Mouse (Mus musculus) neural tube, embryonic 13.5 days (tissue): ENCODE results near the gene Tomm34. TPM values are rescaled to one million over a fixed set of nuclear protein-coding genes. Genes with fewer than 3 reads are reported as not detected.

Experiments
- ATAC-seq: fragments of 200-750 bp; cut with Nextera tagmentation; 2 replicates; pipeline ENCODE4 v1.8.0; 2017; ENCODE audit warnings: low read depth, mild to moderate bottlenecking, moderate TSS enrichment, moderate library complexity
- H3K27ac ChIP-seq: fragments of 300-500 bp; sonication (generic); replicated peaks from 2 replicates; pipeline ENCODE4 v1.5.1; 2015; ENCODE audit warnings: moderate library complexity, mild to moderate bottlenecking, inconsistent platforms
- H3K27me3 ChIP-seq: fragments of 300-500 bp; sonication (generic); 2 replicates; pipeline ENCODE4 v1.6.1; 2015; ENCODE audit warnings: mild to moderate bottlenecking, inconsistent platforms
- H3K36me3 ChIP-seq: fragments of 300-500 bp; sonication (generic); 2 replicates; pipeline ENCODE4 v1.6.1; 2015; ENCODE audit warnings: mild to moderate bottlenecking, inconsistent platforms
- H3K4me1 ChIP-seq: fragments of 300-500 bp; sonication (generic); replicated peaks from 2 replicates; pipeline ENCODE4 v1.6.1; 2015; ENCODE audit warnings: inconsistent platforms
- H3K4me2 ChIP-seq: fragments of 300-500 bp; sonication (generic); 2 replicates; pipeline ENCODE4 v1.6.1; 2015; ENCODE audit warnings: inconsistent platforms, mild to moderate bottlenecking, moderate library complexity
- H3K4me3 ChIP-seq: fragments of 300-500 bp; sonication (generic); 2 replicates; pipeline ENCODE4 v1.5.1; 2015; ENCODE audit warnings: mild to moderate bottlenecking, inconsistent platforms
- H3K9ac ChIP-seq: fragments of 300-500 bp; sonication (generic); 2 replicates; pipeline ENCODE4 v1.6.1; 2015; ENCODE audit warnings: moderate library complexity, mild to moderate bottlenecking, inconsistent platforms
- H3K9me3 ChIP-seq: fragments of 300-500 bp; sonication (generic); 2 replicates; pipeline ENCODE4 v1.6.1; 2016; ENCODE audit warnings: inconsistent platforms
- WGBS: fragments of 180-500 bp; shearing (Covaris S2); methylation state at CpG from one replicate; pipeline ENCODE4 v1.1.7; 2015; 5-methylcytosine and 5-hydroxymethylcytosine counted together
- polyA plus RNA-seq: library from polyadenylated mRNA; unstranded; fragments of >200 nt; fragmentation: Nextera tagmentation; extraction: Ambion mirVana; gene quantifications from 2 replicates; pipeline ENCODE4 v1.2.1, GENCODE M21; 2015

The Tomm34 gene
- polyA plus RNA-seq, 1 experiment from 2014 or later = 48.0 TPM

DNA sequence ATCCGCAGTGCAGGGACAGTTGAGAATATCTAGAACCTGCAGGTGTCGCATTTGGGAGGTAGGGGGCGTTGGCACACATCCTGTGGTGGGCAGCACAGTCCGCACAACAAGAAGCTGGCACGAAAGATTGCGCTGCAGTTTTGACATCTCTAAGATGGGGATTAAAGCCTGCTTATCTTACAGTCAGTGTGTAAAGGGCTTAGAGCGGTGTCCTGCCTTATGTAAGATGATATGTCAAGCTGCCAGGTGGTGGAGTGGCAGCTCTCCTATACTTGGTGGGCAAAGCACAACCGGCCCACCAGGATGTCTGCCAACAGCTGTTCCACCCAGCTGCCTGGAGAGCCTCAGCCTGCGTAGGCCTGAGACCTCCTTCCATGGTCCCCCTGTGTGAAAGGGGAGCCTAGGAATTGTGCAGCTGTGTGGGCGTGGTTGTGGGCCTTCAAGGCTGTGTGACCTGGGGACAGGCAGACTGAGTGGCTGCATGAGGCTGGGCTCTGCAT, 34.4 kb downstream of the Tomm34 start:
- ATAC-seq = no peak
- H3K4me2 ChIP-seq = no peak overlapping the region
- WGBS = 61% methylated on average over 10 of the region's 10 CpGs

DNA sequence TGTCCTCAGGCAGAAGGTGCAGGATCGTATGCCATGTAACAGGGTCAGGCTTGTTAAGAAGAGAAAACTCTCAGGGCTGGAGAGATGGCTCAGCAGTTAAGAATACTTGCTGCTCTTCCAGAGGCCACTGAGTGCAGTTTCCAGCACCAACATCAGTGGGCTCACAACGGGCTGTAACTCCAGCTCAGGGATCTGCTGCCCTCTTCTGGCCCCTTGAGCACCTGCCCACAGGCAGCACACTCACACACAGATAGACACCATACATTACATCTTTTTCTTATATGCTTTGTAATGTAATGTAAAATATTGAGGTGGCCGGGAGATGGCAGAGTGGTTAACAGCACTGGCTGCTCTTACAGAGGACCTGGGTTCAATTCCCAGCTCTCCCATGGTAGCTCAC, 38.0 kb downstream of the Tomm34 start:
- Histone ChIP-seq H3K9me3 (no peaks in the 10 kb centered on the region), H3K27me3 (no peaks in the 10 kb centered on the region), H3K27ac (no peak overlapping the region), H3K36me3 (no peaks in the 10 kb centered on the region), H3K4me3 (no peak overlapping the region), H3K4me2 (no peak overlapping the region), H3K9ac (no peak overlapping the region), H3K4me1 (no peaks in the 10 kb centered on the region)
- 95% methylated on average over 3 of the region's 3 CpGs for WGBS
- no peak for ATAC-seq

More for the DNA sequence above, 34.4 kb downstream of the Tomm34 start:
- Histone ChIP-seq H3K27me3 (no peaks in the 10 kb centered on the region), H3K9me3 (no peaks in the 10 kb centered on the region), H3K36me3 (no peaks in the 10 kb centered on the region), H3K9ac (no peak overlapping the region), H3K27ac (no peak overlapping the region), H3K4me3 (no peak overlapping the region), H3K4me1 (no peaks in the 10 kb centered on the region)

DNA sequence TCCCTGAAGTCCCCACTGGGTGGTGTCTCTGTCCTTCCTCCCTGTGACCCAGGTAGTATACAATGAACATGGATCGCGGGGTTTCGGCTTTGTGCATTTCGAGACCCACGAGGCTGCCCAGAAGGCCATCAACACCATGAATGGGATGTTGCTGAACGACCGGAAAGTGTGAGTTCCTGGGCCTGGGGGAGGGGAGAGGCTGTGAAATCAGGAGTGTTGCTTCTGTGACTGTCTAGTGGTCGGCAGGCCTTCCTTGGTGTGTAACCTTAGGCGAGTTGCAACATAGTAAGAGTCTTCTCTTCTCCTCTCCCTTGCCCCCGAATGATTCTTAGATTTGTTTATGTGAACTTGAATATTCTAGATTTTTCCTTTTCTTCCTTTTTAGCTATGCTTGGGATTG, 39.8 kb downstream of the Tomm34 start:
- no peak overlapping the region for H3K4me2 ChIP-seq
- no peaks in the 10 kb centered on the region for H3K4me1 ChIP-seq
- WGBS = 69% methylated on average over 10 of the region's 10 CpGs
- no peak overlapping the region for H3K4me3 ChIP-seq
- no peaks in the 10 kb centered on the region for H3K9me3 ChIP-seq
- H3K9ac ChIP-seq = no peak overlapping the region
- no peak overlapping the region for H3K27ac ChIP-seq
- no peak for ATAC-seq
- no peaks in the 10 kb centered on the region for H3K36me3 ChIP-seq
- no peaks in the 10 kb centered on the region for H3K27me3 ChIP-seq

- Histone ChIP-seq H3K27me3 (no peaks in the 10 kb centered on the region), H3K36me3 (0 out of 2 replicates have a peak, but pooled peaks cover 2% of the 10 kb centered on the region), H3K4me1 (no peaks in the 10 kb centered on the region), H3K9ac (no peak within 1 kb of the TSS), H3K4me2 (no peak within 1 kb of the TSS), H3K9me3 (no peaks in the 10 kb centered on the region), H3K4me3 (no peak within 1 kb of the TSS), H3K27ac (no peak within 1 kb of the TSS)
- no peak for ATAC-seq
- 88% methylated on average over 16 of the region's 16 CpGs for WGBS
Measured at GRCm38 (mm10) chr2:164025150-164025549, 45.8 kb downstream of the Tomm34 start, which contains the start of gene Pabpc1l. Pabpc1l (plus strand) TSS chr2:164025450.

GRCm38 (mm10) chr2:164022104-164022503, 48.9 kb downstream of the Tomm34 start:
- Histone ChIP-seq H3K27ac (no peak overlapping the region), H3K36me3 (peaks cover 29% of the 10 kb centered on the region), H3K9ac (no peak overlapping the region), H3K4me3 (no peak overlapping the region), H3K4me1 (no peaks in the 10 kb centered on the region), H3K4me2 (no peak overlapping the region), H3K9me3 (no peaks in the 10 kb centered on the region), H3K27me3 (no peaks in the 10 kb centered on the region)
- no peak for ATAC-seq
- 56% methylated on average over 2 of the region's 2 CpGs for WGBS

- no peak overlapping the region for H3K4me2 ChIP-seq
- no peaks in the 10 kb centered on the region for H3K9me3 ChIP-seq
- ATAC-seq = no peak
- H3K4me1 ChIP-seq = no peaks in the 10 kb centered on the region
- H3K27ac ChIP-seq = no peak overlapping the region
- WGBS = 89% methylated on average over 4 of the region's 4 CpGs
- no peak overlapping the region for H3K4me3 ChIP-seq
- peaks cover 51% of the 10 kb centered on the region for H3K36me3 ChIP-seq
- H3K9ac ChIP-seq = no peak overlapping the region
- no peaks in the 10 kb centered on the region for H3K27me3 ChIP-seq
Measured at GRCm38 (mm10) chr2:164019943-164020342, 51.0 kb downstream of the Tomm34 start.

DNA sequence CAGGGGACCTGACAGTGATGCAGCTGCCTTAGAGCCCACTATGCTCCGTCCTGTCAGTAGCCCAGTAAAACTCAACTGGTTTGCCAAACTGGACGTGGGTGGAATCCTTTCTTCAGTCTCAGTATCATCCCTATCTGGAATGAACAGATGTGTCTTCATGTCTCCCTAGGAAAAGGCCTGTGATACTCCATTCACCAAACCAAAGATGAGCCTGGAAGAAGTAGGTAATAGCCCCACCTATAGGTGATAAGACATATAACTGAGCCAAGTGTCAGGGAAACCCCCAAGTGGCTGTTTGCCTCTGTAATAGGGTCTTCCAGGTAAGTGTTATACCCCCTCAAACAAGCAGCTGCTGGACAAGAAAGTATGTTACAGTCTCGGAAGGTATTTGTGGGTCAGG, 52.1 kb downstream of the Tomm34 start:
- peaks cover 61% of the 10 kb centered on the region for H3K36me3 ChIP-seq
- H3K27me3 ChIP-seq = no peaks in the 10 kb centered on the region
- ATAC-seq = no peak
- H3K4me2 ChIP-seq = no peak overlapping the region
- no peak overlapping the region for H3K27ac ChIP-seq
- no peak overlapping the region for H3K4me3 ChIP-seq
- no peaks in the 10 kb centered on the region for H3K4me1 ChIP-seq
- no peak overlapping the region for H3K9ac ChIP-seq
- WGBS = 89% methylated on average over 3 of the region's 3 CpGs
- no peaks in the 10 kb centered on the region for H3K9me3 ChIP-seq

DNA sequence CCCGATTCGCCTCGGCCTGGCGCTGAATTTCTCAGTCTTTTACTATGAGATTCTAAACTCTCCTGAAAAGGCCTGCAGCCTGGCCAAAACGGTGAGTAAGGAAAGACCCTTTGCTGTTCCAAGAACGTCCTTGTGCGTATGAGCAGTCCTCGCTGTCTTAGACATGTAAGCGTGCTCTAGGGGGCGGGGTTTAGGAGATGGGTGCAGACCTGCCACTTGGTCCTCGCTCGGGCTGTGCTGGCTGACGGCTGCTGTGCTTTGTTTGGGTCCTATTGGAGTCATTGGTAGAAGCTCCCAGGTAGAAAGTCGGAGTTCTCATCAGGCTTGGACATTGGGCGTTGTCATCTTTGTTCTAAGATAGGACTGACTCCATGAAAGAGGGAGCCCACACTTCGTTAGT, 55.7 kb downstream of the Tomm34 start:
- Histone ChIP-seq H3K27me3 (no peaks in the 10 kb centered on the region), H3K4me2 (no peak overlapping the region), H3K27ac (no peak overlapping the region), H3K4me3 (no peak overlapping the region), H3K9me3 (no peaks in the 10 kb centered on the region), H3K36me3 (peaks cover 88% of the 10 kb centered on the region), H3K9ac (no peak overlapping the region), H3K4me1 (no peaks in the 10 kb centered on the region)
- 91% methylated on average over 16 of the region's 16 CpGs for WGBS
- no peak for ATAC-seq

DNA sequence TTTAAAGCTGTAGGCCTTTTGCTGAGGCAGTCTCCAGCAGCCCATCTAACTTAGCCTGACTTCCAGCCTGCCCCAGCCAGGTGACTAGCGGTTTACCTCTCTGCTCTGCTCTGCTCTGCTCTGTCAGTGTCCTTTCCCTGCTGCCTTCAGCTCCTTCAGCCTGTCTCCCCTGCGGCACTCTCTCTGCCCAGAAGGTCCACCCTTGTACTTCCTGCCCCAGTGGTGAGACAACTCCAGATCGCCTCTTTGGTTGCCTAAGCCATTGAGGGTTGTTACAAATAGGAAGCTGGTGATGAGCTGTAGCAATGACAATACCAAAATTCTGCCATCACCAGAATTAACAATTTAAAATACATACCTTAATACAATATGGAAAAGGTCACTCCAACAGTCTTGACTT, 60.0 kb downstream of the Tomm34 start:
- no peaks in the 10 kb centered on the region for H3K9me3 ChIP-seq
- peaks cover 23% of the 10 kb centered on the region; the same call in 1 of the 2 replicates for H3K4me1 ChIP-seq
- H3K36me3 ChIP-seq = peaks cover 48% of the 10 kb centered on the region
- no peak for ATAC-seq
- 93% methylated on average over 3 of the region's 3 CpGs for WGBS
- H3K27me3 ChIP-seq = no peaks in the 10 kb centered on the region
- no peak overlapping the region for H3K4me2 ChIP-seq
- H3K4me3 ChIP-seq = no peak overlapping the region
- H3K9ac ChIP-seq = no peak overlapping the region
- H3K27ac ChIP-seq = no peak overlapping the region

- Histone ChIP-seq H3K27me3 (no peaks in the 10 kb centered on the region), H3K4me3 (no peak overlapping the region), H3K27ac (no peak overlapping the region), H3K4me2 (no peak overlapping the region), H3K9me3 (no peaks in the 10 kb centered on the region), H3K4me1 (peaks cover 28% of the 10 kb centered on the region; the same call in 1 of the 2 replicates), H3K9ac (no peak overlapping the region), H3K36me3 (peaks cover 43% of the 10 kb centered on the region)
- no peak for ATAC-seq
- WGBS = 88% methylated on average over 5 of the region's 5 CpGs
Measured at GRCm38 (mm10) chr2:164010496-164010895, 60.5 kb downstream of the Tomm34 start.

DNA sequence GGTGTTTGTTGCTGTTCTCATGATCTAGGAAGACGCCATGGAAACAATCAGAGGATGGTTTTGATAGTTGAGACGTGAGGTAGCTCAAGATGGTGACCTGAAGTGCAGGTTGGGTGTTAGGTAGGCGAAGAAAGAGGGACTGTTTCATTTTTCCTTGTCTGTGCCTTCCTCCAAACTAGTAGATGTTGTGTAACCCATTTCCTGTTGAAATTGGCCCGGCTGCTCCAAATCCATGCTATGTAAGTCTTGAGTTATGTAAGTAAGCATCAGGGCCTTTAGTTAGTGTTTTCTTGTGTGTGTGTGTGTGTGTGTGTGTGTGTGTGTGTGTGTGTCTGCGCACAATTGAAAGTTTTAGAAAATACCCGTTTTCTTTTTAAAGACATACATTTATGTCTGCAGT, 61.7 kb downstream of the Tomm34 start:
- Histone ChIP-seq H3K9me3 (no peaks in the 10 kb centered on the region), H3K36me3 (peaks cover 31% of the 10 kb centered on the region), H3K27me3 (no peaks in the 10 kb centered on the region), H3K4me3 (no peak overlapping the region), H3K4me1 (peaks cover 39% of the 10 kb centered on the region; the same call in 1 of the 2 replicates), H3K4me2 (no peak overlapping the region), H3K9ac (no peak overlapping the region), H3K27ac (no peak overlapping the region)
- 91% methylated on average over 6 of the region's 6 CpGs for WGBS
- no peak for ATAC-seq

GRCm38 (mm10) chr2:164007987-164008545, 62.9 kb downstream of the Tomm34 start:
- ATAC-seq = no peak
- 62% methylated on average over 2 of the region's 2 CpGs for WGBS
- no peak overlapping the region for H3K4me2 ChIP-seq
- H3K4me1 ChIP-seq = peaks cover 49% of the 10 kb centered on the region; the same call in 1 of the 2 replicates
- no peaks in the 10 kb centered on the region for H3K27me3 ChIP-seq
- H3K36me3 ChIP-seq = peaks cover 19% of the 10 kb centered on the region
- H3K27ac ChIP-seq = no peak overlapping the region
- H3K4me3 ChIP-seq = no peak overlapping the region
- no peak overlapping the region for H3K9ac ChIP-seq
- no peaks in the 10 kb centered on the region for H3K9me3 ChIP-seq

- 85% methylated on average over 8 of the region's 8 CpGs for WGBS
- H3K9me3 ChIP-seq = no peaks in the 10 kb centered on the region
- H3K4me3 ChIP-seq = no peak overlapping the region
- no peak overlapping the region for H3K9ac ChIP-seq
- ATAC-seq = no peak
- peaks cover 14% of the 10 kb centered on the region for H3K36me3 ChIP-seq
- no peak overlapping the region for H3K4me2 ChIP-seq
- H3K4me1 ChIP-seq = peaks cover 54% of the 10 kb centered on the region; the same call in 1 of the 2 replicates
- H3K27ac ChIP-seq = no peak overlapping the region
- no peaks in the 10 kb centered on the region for H3K27me3 ChIP-seq
Measured at GRCm38 (mm10) chr2:164007547-164007946, 63.4 kb downstream of the Tomm34 start.
